Mouse (Mus musculus): ENCODE data around the gene Kcng1. TPM values are rescaled to one million over a fixed set of nuclear protein-coding genes. Genes with fewer than 3 reads are reported as not detected.

Kcng1 gene
- polyA plus RNA-seq, 1 experiment from 2014 or later = 0.85 TPM

GRCm38 (mm10) chr2:168260124-168260523 lies 21.4 kb downstream of the Kcng1 start:
- Histone ChIP-seq H3K27me3 (peaks cover 16% of the 10 kb centered on the region), H3K9me3 (no peaks in the 10 kb centered on the region), H3K4me3 (replicated peaks) (no peak overlapping the region), H3K9ac (replicated peaks) (no peak overlapping the region), H3K4me2 (no peak overlapping the region), H3K4me1 (replicated peaks) (no peaks in the 10 kb centered on the region), H3K36me3 (no peaks in the 10 kb centered on the region), H3K27ac (no peak overlapping the region)
- 88% methylated on average over 3 of the region's 3 CpGs for WGBS
- no peak for ATAC-seq (ENCODE audit: insufficient number of reproducible peaks, insufficient read depth, low FRiP score, low TSS enrichment, low read depth)

GRCm38 (mm10) chr2:168259046-168259445 lies 22.5 kb downstream of the Kcng1 start:
- WGBS = 92% methylated on average over 8 of the region's 8 CpGs
- H3K4me1 ChIP-seq (replicated peaks) = peaks cover under 1% of the 10 kb centered on the region; the same call in 1 of the 2 replicates
- peaks cover 16% of the 10 kb centered on the region for H3K27me3 ChIP-seq
- no peaks in the 10 kb centered on the region for H3K9me3 ChIP-seq
- no peak overlapping the region for H3K4me2 ChIP-seq
- no peak overlapping the region for H3K9ac ChIP-seq (replicated peaks)
- H3K27ac ChIP-seq = no peak overlapping the region
- H3K36me3 ChIP-seq = no peaks in the 10 kb centered on the region
- no peak overlapping the region for H3K4me3 ChIP-seq (replicated peaks)
- ATAC-seq (ENCODE audit: insufficient number of reproducible peaks, insufficient read depth, low FRiP score, low TSS enrichment, low read depth) = no peak

- Histone ChIP-seq H3K36me3 (no peaks in the 10 kb centered on the region), H3K9me3 (no peaks in the 10 kb centered on the region), H3K4me3 (replicated peaks) (no peak overlapping the region), H3K9ac (replicated peaks) (no peak overlapping the region), H3K4me2 (no peak overlapping the region), H3K27ac (no peak overlapping the region), H3K27me3 (peaks cover 7% of the 10 kb centered on the region), H3K4me1 (replicated peaks) (peaks cover 11% of the 10 kb centered on the region; the same call in 1 of the 2 replicates)
- no peak for ATAC-seq (ENCODE audit: insufficient number of reproducible peaks, insufficient read depth, low FRiP score, low TSS enrichment, low read depth)
- WGBS = 87% methylated on average over 4 of the region's 4 CpGs
These were observed 24.3 kb downstream of the Kcng1 start for GRCm38 (mm10) chr2:168257188-168257587.

GRCm38 (mm10) chr2:168256506-168256905 lies 25.0 kb downstream of the Kcng1 start:
- no peaks in the 10 kb centered on the region for H3K36me3 ChIP-seq
- H3K9ac ChIP-seq (replicated peaks) = no peak overlapping the region
- no peaks in the 10 kb centered on the region for H3K9me3 ChIP-seq
- 79% methylated on average over 3 of the region's 3 CpGs for WGBS
- no peak for ATAC-seq (ENCODE audit: insufficient number of reproducible peaks, insufficient read depth, low FRiP score, low TSS enrichment, low read depth)
- H3K27me3 ChIP-seq = peaks cover 3% of the 10 kb centered on the region
- peaks cover 11% of the 10 kb centered on the region; the same call in 1 of the 2 replicates for H3K4me1 ChIP-seq (replicated peaks)
- H3K4me3 ChIP-seq (replicated peaks) = no peak overlapping the region
- H3K4me2 ChIP-seq = no peak overlapping the region
- H3K27ac ChIP-seq = no peak overlapping the region

GRCm38 (mm10) chr2:168253822-168254221 lies 27.7 kb downstream of the Kcng1 start:
- Histone ChIP-seq H3K9ac (replicated peaks) (no peak overlapping the region), H3K36me3 (no peaks in the 10 kb centered on the region), H3K27ac (no peak overlapping the region), H3K9me3 (no peaks in the 10 kb centered on the region), H3K4me2 (no peak overlapping the region), H3K27me3 (peaks cover 3% of the 10 kb centered on the region; the same call in 1 of the 2 replicates), H3K4me1 (replicated peaks) (peaks cover 11% of the 10 kb centered on the region; the same call in 1 of the 2 replicates), H3K4me3 (replicated peaks) (no peak overlapping the region)
- ATAC-seq (ENCODE audit: insufficient number of reproducible peaks, insufficient read depth, low FRiP score, low TSS enrichment, low read depth) = no peak
- WGBS = 23% methylated on average over 7 of the region's 7 CpGs

- no peak overlapping the region for H3K9ac ChIP-seq (replicated peaks)
- peak overlapping the region; percentile 23 for H3K4me3 ChIP-seq (replicated peaks)
- ATAC-seq (ENCODE audit: insufficient number of reproducible peaks, insufficient read depth, low FRiP score, low TSS enrichment, low read depth) = no peak
- no peaks in the 10 kb centered on the region for H3K36me3 ChIP-seq
- 12% methylated on average over 16 of the region's 16 CpGs for WGBS
- H3K27me3 ChIP-seq = peaks cover 3% of the 10 kb centered on the region; the same call in 1 of the 2 replicates
- H3K4me1 ChIP-seq (replicated peaks) = peaks cover 11% of the 10 kb centered on the region; the same call in 1 of the 2 replicates
- H3K4me2 ChIP-seq = peak overlapping the region; percentile 46
- H3K27ac ChIP-seq = no peak overlapping the region
- no peaks in the 10 kb centered on the region for H3K9me3 ChIP-seq
These were observed 28.8 kb downstream of the Kcng1 start for GRCm38 (mm10) chr2:168252639-168253292.

- 0 out of 2 replicates have a peak, but pooled peaks have one; percentile 21 for ATAC-seq (ENCODE audit: insufficient number of reproducible peaks, insufficient read depth, low FRiP score, low TSS enrichment, low read depth)
- 15% methylated on average over 8 of the region's 8 CpGs for WGBS
These were observed 31.3 kb downstream of the Kcng1 start for GRCm38 (mm10) chr2:168250270-168250669.

GRCm38 (mm10) chr2:168248856-168249245 lies 32.7 kb downstream of the Kcng1 start:
- Histone ChIP-seq H3K36me3 (no peaks in the 10 kb centered on the region), H3K9me3 (no peaks in the 10 kb centered on the region), H3K4me1 (replicated peaks) (peaks cover 9% of the 10 kb centered on the region; the same call in 1 of the 2 replicates), H3K4me3 (replicated peaks) (no peak overlapping the region), H3K4me2 (no peak overlapping the region), H3K9ac (replicated peaks) (no peak overlapping the region), H3K27me3 (peaks cover 3% of the 10 kb centered on the region; the same call in 1 of the 2 replicates), H3K27ac (no peak overlapping the region)
- no peak for ATAC-seq (ENCODE audit: insufficient number of reproducible peaks, insufficient read depth, low FRiP score, low TSS enrichment, low read depth)
- 26% methylated on average over 2 of the region's 2 CpGs for WGBS

More at GRCm38 (mm10) chr2:168250270-168250669, 31.3 kb downstream of the Kcng1 start:
- H3K9ac ChIP-seq (replicated peaks) = no peak overlapping the region
- no peak overlapping the region for H3K4me2 ChIP-seq
- H3K4me3 ChIP-seq (replicated peaks) = no peak overlapping the region
- H3K27me3 ChIP-seq = peaks cover 3% of the 10 kb centered on the region; the same call in 1 of the 2 replicates
- no peaks in the 10 kb centered on the region for H3K36me3 ChIP-seq
- no peak overlapping the region for H3K27ac ChIP-seq
- peaks cover 11% of the 10 kb centered on the region; the same call in 1 of the 2 replicates for H3K4me1 ChIP-seq (replicated peaks)
- H3K9me3 ChIP-seq = no peaks in the 10 kb centered on the region

GRCm38 (mm10) chr2:168248167-168248855 lies 33.2 kb downstream of the Kcng1 start:
- WGBS = 75% methylated on average over 8 of the region's 8 CpGs
- H3K9ac ChIP-seq (replicated peaks) = no peak overlapping the region
- H3K36me3 ChIP-seq = no peaks in the 10 kb centered on the region
- no peak overlapping the region for H3K4me3 ChIP-seq (replicated peaks)
- no peaks in the 10 kb centered on the region for H3K9me3 ChIP-seq
- no peak for ATAC-seq (ENCODE audit: insufficient number of reproducible peaks, insufficient read depth, low FRiP score, low TSS enrichment, low read depth)
- H3K27me3 ChIP-seq = 0 out of 2 replicates have a peak, but pooled peaks cover 3% of the 10 kb centered on the region
- H3K4me2 ChIP-seq = no peak overlapping the region
- no peak overlapping the region for H3K27ac ChIP-seq
- peaks cover 4% of the 10 kb centered on the region; the same call in 1 of the 2 replicates for H3K4me1 ChIP-seq (replicated peaks)

- no peak for ATAC-seq (ENCODE audit: insufficient number of reproducible peaks, insufficient read depth, low FRiP score, low TSS enrichment, low read depth)
- Histone ChIP-seq H3K27me3 (0 out of 2 replicates have a peak, but pooled peaks cover 3% of the 10 kb centered on the region), H3K9me3 (no peaks in the 10 kb centered on the region), H3K4me2 (no peak overlapping the region), H3K36me3 (no peaks in the 10 kb centered on the region), H3K4me1 (replicated peaks) (no peaks in the 10 kb centered on the region), H3K27ac (no peak overlapping the region), H3K9ac (replicated peaks) (no peak overlapping the region), H3K4me3 (replicated peaks) (no peak overlapping the region)
- WGBS = 29% methylated on average over 8 of the region's 8 CpGs
These were observed 36.0 kb downstream of the Kcng1 start for GRCm38 (mm10) chr2:168245571-168245970.

- Histone ChIP-seq H3K9me3 (peaks cover 7% of the 10 kb centered on the region), H3K4me1 (replicated peaks) (no peaks in the 10 kb centered on the region), H3K4me2 (no peak overlapping the region), H3K4me3 (replicated peaks) (no peak overlapping the region), H3K9ac (replicated peaks) (no peak overlapping the region), H3K27me3 (0 out of 2 replicates have a peak, but pooled peaks cover 3% of the 10 kb centered on the region), H3K27ac (no peak overlapping the region), H3K36me3 (no peaks in the 10 kb centered on the region)
- ATAC-seq (ENCODE audit: insufficient number of reproducible peaks, insufficient read depth, low FRiP score, low TSS enrichment, low read depth) = no peak
- WGBS = 65% methylated on average over 4 of the region's 4 CpGs
These were observed 38.3 kb downstream of the Kcng1 start for GRCm38 (mm10) chr2:168243278-168243677.
